Mouse (Mus musculus) lung, embryonic 14.5 days (tissue): ENCODE data around the gene Slc39a5. TPM values are rescaled to one million over a fixed set of nuclear protein-coding genes. Genes with fewer than 3 reads are reported as not detected.

Experiments used
- ATAC-seq: fragments of 200-750 bp; cut with Nextera tagmentation; 2 replicates; pipeline ENCODE4 v1.8.0; 2017; ENCODE audit warnings: mild to moderate bottlenecking, moderate TSS enrichment, moderate library complexity; ENCODE audit not compliant: insufficient read depth
- DNase-seq: peaks from one replicate; pipeline ENCODE4 v3.0.0-alpha.2; 2015
- H3K27ac ChIP-seq: fragments of 300-500 bp; sonication (generic); 2 replicates; pipeline ENCODE4 v1.5.1; 2014; ENCODE audit warnings: low read depth, mild to moderate bottlenecking, moderate library complexity
- H3K27me3 ChIP-seq: fragments of 300-500 bp; sonication (generic); 2 replicates; pipeline ENCODE4 v1.6.1; 2014; ENCODE audit warnings: low read length, control low read depth; ENCODE audit not compliant: insufficient read depth
- H3K36me3 ChIP-seq: fragments of 300-500 bp; sonication (generic); 2 replicates; pipeline ENCODE4 v1.6.1; 2014; ENCODE audit warnings: control low read depth; ENCODE audit not compliant: insufficient read depth
- H3K4me1 ChIP-seq: fragments of 300-500 bp; sonication (generic); 2 replicates; pipeline ENCODE4 v1.6.1; 2014; ENCODE audit warnings: antibody characterized with exemption, control low read depth; ENCODE audit not compliant: insufficient read depth
- H3K4me2 ChIP-seq: fragments of 300-500 bp; sonication (generic); 2 replicates; pipeline ENCODE4 v1.6.1; 2014; ENCODE audit warnings: mild to moderate bottlenecking
- H3K4me3 ChIP-seq: fragments of 300-500 bp; sonication (generic); 2 replicates; pipeline ENCODE4 v1.5.1; 2014; ENCODE audit warnings: low read depth, low read length
- H3K9ac ChIP-seq: fragments of 300-500 bp; sonication (generic); 2 replicates; pipeline ENCODE4 v1.6.1; 2014
- H3K9me3 ChIP-seq: fragments of 300-500 bp; sonication (generic); 2 replicates; pipeline ENCODE4 v1.6.1; 2016; ENCODE audit warnings: low read depth, low read length, control low read depth
- CTCF ChIP-seq: IDR thresholded peaks from 2 replicates; pipeline ENCODE4 v1.5.1; 2016; ENCODE audit warnings: antibody characterized with exemption, low read depth
- WGBS: fragments of 180-500 bp; shearing (Covaris S2); extraction: QIAGEN DNeasy Blood & Tissue Kit; methylation state at CpG from one replicate; pipeline ENCODE4 v1.1.7; 2014; 5-methylcytosine and 5-hydroxymethylcytosine counted together
- polyA plus RNA-seq: library from polyadenylated mRNA; unstranded; fragments of >200 nt; fragmentation: Nextera tagmentation; extraction: Ambion mirVana; gene quantifications from 2 replicates; pipeline ENCODE4 v1.2.1, GENCODE M21; 2014

Slc39a5 gene
- polyA plus RNA-seq, 1 experiment from 2014 or later = 0.18 TPM

- peak overlapping the region; percentile 93 for H3K4me2 ChIP-seq
- ATAC-seq = no peak
- no peak for DNase-seq
- peak overlapping the region; percentile 69 for H3K4me3 ChIP-seq
- H3K36me3 ChIP-seq = peaks cover 6% of the 10 kb centered on the region
- H3K4me1 ChIP-seq = peaks cover 8% of the 10 kb centered on the region
- H3K9me3 ChIP-seq = no peaks in the 10 kb centered on the region
- H3K27me3 ChIP-seq = no peaks in the 10 kb centered on the region
- H3K9ac ChIP-seq = 0 out of 2 replicates have a peak overlapping the region, but pooled peaks have one; percentile 70
- peak overlapping the region; percentile 96 for H3K27ac ChIP-seq
- WGBS = 69% methylated on average over 6 of the region's 6 CpGs
- no peak for TF ChIP-seq CTCF
Measured at GRCm38 (mm10) chr10:128369599-128369998, 31.4 kb downstream of the Slc39a5 start.

GRCm38 (mm10) chr10:128369218-128369543 lies 31.8 kb downstream of the Slc39a5 start:
- DNase-seq (no peak), ATAC-seq (no peak)
- 3% methylated on average over 9 of the region's 9 CpGs for WGBS
- no peaks in the 10 kb centered on the region for H3K27me3 ChIP-seq
- peak overlapping the region; percentile 96 for H3K27ac ChIP-seq
- H3K36me3 ChIP-seq = peaks cover 6% of the 10 kb centered on the region
- peaks cover 8% of the 10 kb centered on the region for H3K4me1 ChIP-seq
- TF ChIP-seq CTCF = no peak
- peak overlapping the region; percentile 93 for H3K4me2 ChIP-seq
- peak overlapping the region; percentile 70 for H3K9ac ChIP-seq
- no peaks in the 10 kb centered on the region for H3K9me3 ChIP-seq
- H3K4me3 ChIP-seq = peak overlapping the region; percentile 69

GRCm38 (mm10) chr10:128368402-128369217 lies 32.4 kb downstream of the Slc39a5 start, which contains the start of gene Coq10a:
Coq10a (minus strand) TSS chr10:128368997.
- H3K36me3 ChIP-seq = peaks cover 9% of the 10 kb centered on the region
- peak within 1 kb of the TSS; percentile 96 for H3K27ac ChIP-seq
- WGBS = under 1% methylated on average over 82 of the region's 87 CpGs
- peak within 1 kb of the TSS; percentile 69 for H3K4me3 ChIP-seq
- no peak for TF ChIP-seq CTCF
- no peaks in the 10 kb centered on the region for H3K27me3 ChIP-seq
- DNase-seq (peak; percentile 92), ATAC-seq (peak; percentile 97)
- peaks cover 8% of the 10 kb centered on the region for H3K4me1 ChIP-seq
- peak within 1 kb of the TSS; percentile 70 for H3K9ac ChIP-seq
- no peaks in the 10 kb centered on the region for H3K9me3 ChIP-seq
- peak within 1 kb of the TSS; percentile 93 for H3K4me2 ChIP-seq

- no peak for TF ChIP-seq CTCF
- no peak for DNase-seq
- Histone ChIP-seq H3K27me3 (no peaks in the 10 kb centered on the region), H3K9me3 (no peaks in the 10 kb centered on the region), H3K4me1 (peaks cover 8% of the 10 kb centered on the region), H3K9ac (peak overlapping the region; percentile 70), H3K27ac (peak overlapping the region; percentile 96), H3K4me2 (peak overlapping the region; percentile 93), H3K4me3 (peak overlapping the region; percentile 69), H3K36me3 (peaks cover 15% of the 10 kb centered on the region)
- WGBS = 15% methylated on average over 19 of the region's 19 CpGs
- ATAC-seq = no peak
Measured at GRCm38 (mm10) chr10:128367899-128368401, 33.1 kb downstream of the Slc39a5 start.

GRCm38 (mm10) chr10:128362568-128362967 lies 38.5 kb downstream of the Slc39a5 start:
- no peak overlapping the region for H3K9ac ChIP-seq
- no peaks in the 10 kb centered on the region for H3K9me3 ChIP-seq
- peaks cover 2% of the 10 kb centered on the region for H3K4me1 ChIP-seq
- no peak overlapping the region for H3K27ac ChIP-seq
- no peaks in the 10 kb centered on the region for H3K27me3 ChIP-seq
- H3K4me3 ChIP-seq = no peak overlapping the region
- WGBS = 38% methylated on average over 3 of the region's 3 CpGs
- TF ChIP-seq CTCF = peak; percentile 56
- ATAC-seq (no peak), DNase-seq (peak; percentile 85)
- peaks cover 69% of the 10 kb centered on the region for H3K36me3 ChIP-seq
- H3K4me2 ChIP-seq = no peak overlapping the region

GRCm38 (mm10) chr10:128361836-128362235 lies 39.2 kb downstream of the Slc39a5 start:
- ATAC-seq = no peak
- WGBS = 91% methylated on average over 6 of the region's 6 CpGs

GRCm38 (mm10) chr10:128359226-128359625 lies 41.8 kb downstream of the Slc39a5 start:
- H3K4me2 ChIP-seq = no peak overlapping the region
- peaks cover 77% of the 10 kb centered on the region for H3K36me3 ChIP-seq
- ATAC-seq (no peak), DNase-seq (no peak)
- H3K9ac ChIP-seq = no peak overlapping the region
- H3K4me3 ChIP-seq = no peak overlapping the region
- 76% methylated on average over 6 of the region's 6 CpGs for WGBS
- H3K4me1 ChIP-seq = no peaks in the 10 kb centered on the region
- H3K27ac ChIP-seq = no peak overlapping the region
- H3K9me3 ChIP-seq = no peaks in the 10 kb centered on the region
- no peaks in the 10 kb centered on the region for H3K27me3 ChIP-seq
- no peak for TF ChIP-seq CTCF

More at GRCm38 (mm10) chr10:128361836-128362235, 39.2 kb downstream of the Slc39a5 start:
- Histone ChIP-seq H3K9me3 (no peaks in the 10 kb centered on the region), H3K36me3 (peaks cover 77% of the 10 kb centered on the region), H3K4me3 (no peak overlapping the region), H3K4me2 (no peak overlapping the region), H3K9ac (no peak overlapping the region), H3K27ac (no peak overlapping the region), H3K27me3 (no peaks in the 10 kb centered on the region), H3K4me1 (no peaks in the 10 kb centered on the region)
- no peak for DNase-seq
- TF ChIP-seq CTCF = no peak
